Mouse (Mus musculus) CH12F3 (cell line): ENCODE data around the gene Ppid.
"Not testable (repeated sequence)": the region's sequence is repeated elsewhere in the genome, so short reads cannot be mapped to it uniquely, and the experiment has no call there.

Experiments
- in situ Hi-C: fragments of 300-500 bp; cut with MboI; formaldehyde crosslinking; loops from 2 replicates; pipeline ENCODE4 v1.14.3; 2020; ENCODE audit warnings: low sequenced_read_pairs

Gene Ppid

DNA sequence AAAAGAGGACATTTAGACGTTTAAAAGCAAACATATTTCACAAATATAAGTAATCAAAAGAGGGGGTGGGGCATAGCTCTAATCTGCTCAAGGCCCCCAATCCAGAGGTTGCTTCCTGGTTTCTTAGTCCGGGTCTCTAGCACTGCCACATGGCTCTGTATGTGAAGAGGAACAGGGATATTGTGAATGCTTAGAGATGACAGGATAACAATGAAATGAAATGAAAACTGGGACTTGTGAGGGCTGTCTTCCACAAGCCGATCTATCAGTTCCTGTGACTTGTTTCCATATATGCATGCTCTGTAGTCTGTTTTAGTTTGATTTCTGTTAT lies 21.8 kb upstream of the Ppid start:
- in situ Hi-C loops = no loop called here

DNA sequence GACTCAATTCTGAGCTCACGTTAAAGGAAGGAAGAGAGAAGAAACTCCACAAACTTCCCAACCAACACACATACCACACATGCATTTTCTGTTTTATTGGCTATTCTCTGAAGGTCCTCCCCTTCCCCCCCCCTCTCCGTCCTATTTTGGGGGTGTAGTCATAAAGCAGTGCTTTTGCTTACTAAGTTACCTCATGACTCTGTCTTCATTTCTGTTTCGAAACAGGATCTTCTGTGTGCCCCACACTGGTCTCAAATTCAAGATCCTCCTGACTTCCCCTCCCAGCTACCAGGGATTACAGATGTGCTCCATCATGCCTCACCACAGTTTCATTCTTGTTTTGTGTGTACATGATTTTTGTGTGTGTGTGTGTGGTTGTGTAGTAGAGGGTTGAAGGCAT lies 18.7 kb upstream of the Ppid start:
- in situ Hi-C loops = no loop called here

DNA sequence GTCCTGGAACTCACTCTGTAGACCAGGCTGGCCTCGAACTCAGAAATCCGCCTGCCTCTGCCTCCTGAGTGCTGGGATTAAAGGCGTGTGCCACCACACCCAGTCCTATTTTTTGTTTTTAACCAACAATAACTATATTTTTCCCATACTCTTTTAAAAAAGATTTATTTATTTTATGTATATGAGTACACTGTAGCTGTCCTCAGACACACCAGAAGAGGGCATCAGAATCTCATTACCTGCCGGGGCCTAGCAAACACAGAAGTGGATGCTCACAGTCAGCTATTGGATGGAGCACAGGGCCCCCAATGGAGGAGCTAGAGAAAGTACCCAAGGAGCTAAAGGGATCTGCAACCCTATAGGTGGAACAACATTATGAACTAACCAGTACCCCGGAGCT lies 17.8 kb upstream of the Ppid start:
- in situ Hi-C loops = not testable (repeated sequence)

DNA sequence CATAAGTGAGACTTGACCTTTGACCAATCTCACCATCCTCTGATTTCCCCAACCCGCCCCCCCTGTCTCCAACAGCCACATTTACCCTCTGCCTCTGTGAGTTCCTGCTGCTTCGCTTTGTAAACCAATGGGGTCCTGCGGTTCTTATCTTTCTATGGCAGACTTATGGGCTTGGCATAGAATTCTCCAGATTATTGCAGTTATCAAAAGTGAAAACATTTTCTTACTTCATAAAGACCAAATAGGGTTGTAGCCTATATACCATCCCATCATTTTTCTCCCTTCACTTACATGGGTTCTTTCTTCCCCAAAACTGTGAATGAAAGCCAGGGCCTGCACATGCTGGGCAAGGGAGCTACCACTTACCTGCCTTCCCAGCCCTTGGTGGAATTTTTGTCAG lies 16.8 kb upstream of the Ppid start:
- in situ Hi-C loops = no loop called here

DNA sequence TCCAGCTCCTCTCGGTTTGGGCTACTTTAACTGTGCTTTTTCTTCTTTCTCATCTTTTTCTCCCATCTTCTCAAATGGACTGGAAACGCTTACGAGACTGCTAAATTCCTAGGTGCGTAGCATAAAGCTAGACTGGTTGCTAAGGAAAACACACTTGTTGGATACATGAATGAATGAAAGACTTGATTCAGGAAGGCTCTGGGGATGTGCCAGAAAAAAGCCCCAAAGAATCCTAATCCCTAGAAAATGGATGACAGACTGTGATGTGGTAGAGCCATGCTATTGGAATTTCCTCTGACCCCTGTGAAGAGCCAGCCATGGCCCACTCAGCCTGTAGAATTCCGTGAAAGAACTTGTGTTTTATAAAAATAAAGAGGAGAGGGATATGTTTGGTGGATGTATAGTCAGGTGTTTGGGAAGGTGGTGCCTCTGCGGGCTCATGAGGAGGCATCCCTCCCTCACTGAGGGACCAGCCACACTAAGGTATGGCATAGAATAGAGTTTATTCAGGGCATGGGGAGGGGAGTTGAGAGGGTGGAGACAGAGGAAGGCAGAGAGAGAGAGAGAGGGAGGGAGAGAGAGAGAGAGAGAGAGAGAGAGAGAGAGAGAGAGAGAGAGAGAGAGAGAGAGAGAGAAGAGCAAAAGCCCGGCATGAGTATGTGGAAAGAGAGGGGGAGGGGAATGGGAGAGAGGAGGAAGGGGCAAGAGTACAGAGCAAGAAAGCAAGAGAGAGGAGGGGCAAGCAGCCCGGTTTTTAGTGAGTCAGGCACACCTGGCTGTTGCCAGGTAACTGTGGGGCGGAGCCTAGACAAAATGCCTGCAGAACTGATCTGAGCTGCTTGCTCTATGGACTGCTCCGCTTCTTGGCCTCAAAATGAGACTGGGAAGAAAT lies 15.3 kb upstream of the Ppid start:
- in situ Hi-C loops = no loop called here

DNA sequence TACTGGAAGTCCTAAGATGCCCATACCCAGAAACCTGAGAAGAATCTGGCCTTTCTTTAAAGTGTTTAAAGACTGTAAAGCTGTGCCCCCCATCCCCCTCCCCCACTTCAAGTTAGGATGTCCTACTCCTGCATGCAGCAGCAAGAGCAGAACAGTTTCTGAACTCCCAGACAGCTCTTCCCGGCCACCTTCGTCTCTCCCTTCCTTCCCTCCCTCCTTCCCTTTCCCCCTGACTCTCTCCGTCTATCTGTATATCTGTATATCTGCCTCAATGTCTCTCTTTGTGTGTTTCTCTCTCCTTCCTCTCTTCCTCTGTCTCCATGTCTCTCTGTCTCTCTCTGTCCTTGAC lies 14.7 kb upstream of the Ppid start:
- in situ Hi-C loops = no loop called here

DNA sequence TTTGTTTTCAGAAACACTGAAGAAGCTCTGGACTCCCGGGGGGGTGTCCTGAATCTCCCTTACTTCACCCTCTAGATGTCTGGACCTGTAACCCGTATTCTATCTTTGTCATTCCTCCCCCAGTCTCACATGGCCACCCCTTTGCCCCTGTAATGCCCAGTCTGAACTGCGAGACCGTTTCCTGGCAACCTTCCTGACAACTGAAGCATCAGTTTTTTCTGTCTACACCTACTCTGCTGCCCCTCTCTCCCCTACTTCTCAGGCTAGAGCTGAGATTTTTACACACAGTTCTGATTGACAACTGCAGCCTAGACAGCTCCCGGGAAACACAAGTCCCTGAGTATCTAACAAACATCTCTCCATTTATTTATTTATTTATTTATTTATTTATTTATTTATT lies 14.3 kb upstream of the Ppid start:
- in situ Hi-C loops = no loop called here

DNA sequence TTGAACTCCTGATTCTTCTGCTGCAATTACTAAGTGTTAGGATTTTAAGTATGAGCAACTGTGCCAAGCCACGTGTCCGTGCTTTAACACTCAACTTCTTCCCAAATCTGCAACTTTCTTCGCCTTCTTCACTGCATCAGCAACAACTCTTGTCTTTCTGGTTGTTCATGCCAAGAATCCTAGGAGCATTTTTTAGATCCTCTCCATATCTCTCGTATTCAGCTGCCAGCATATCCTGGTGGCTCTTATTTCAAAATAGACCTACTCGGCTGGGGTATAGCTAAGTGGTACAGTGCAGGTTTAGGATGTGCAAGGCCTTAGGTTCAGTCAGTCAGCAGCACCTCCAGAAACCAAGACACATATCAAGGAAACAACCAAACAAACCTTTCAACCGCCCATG lies 13.5 kb upstream of the Ppid start:
- in situ Hi-C loops = no loop called here

DNA sequence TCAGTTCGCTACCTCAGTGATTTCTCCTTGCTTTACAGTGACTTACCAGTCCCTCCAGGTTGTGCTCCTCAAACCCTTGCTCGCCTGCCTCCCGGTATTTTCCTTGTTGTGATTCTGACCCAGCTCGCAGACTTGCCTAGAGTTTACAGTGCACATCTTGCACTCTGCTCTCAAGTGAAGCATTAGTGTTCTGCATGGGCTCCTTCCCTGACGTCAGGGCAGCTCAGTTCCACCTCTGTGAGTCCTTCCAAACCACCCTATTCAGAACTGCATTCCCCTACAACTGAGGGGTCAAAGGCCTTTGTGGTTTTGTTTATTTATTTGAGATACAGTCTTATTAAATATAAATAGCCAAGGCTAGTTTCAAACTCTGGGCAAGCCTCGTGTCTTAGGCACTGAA lies 13.0 kb upstream of the Ppid start:
- in situ Hi-C loops = no loop called here

DNA sequence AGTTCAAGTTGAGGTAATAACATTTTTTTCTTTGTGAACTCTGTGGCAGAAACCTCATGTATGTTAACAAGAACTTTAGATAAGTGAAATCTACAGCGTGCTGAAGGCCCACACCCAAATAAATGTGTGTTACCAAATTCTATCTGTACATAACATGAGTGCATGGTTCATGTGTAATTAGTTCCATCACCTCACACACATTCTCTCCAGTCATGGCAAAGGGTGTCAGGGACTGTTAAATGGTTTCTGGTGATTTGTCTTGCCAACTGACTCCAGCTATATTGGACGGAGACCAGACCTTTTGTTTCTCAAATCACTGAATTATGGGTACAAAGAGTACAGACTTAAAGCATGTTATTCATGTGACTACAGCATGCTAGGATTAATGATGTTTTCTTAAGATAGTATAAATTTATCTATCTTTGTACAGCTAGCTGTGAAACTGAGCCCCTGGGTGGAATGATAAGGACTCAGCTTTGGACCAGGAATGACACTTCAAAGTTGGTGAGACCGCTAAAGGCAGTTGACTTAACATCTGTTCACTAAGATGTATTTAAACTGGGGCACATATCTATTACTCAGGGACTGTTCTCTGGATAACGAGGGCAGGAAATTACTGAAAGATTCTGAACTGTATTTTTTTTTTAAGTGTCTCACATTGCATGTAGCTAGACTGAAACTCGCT lies 11.1 kb upstream of the Ppid start:
- in situ Hi-C loops = loop anchor here (10.0 kb wide), 2 partner anchors 355 to 625 kb away; no protein-coding TSS in a partner anchor

DNA sequence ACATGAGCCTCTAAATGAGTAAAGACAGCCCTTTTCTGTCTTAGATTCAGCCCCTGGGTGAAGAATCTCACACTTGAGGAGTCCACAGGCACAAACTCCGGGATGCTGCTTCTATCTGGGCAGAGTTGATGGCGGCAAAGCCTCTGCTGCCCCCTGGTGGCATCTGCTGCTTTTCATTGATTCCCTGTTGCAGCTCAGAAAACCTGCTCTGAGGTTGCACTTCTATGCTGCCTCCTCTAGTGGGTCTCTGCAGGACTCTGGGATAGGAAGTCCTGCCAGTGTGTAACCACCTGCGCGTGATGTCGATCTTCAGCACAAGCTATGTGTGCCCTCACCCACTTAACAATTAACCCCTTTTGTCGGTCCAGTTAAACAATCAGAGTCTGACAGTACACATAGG lies 4.3 kb upstream of the Ppid start:
- in situ Hi-C loops = loop anchor here (10.0 kb wide), 2 partner anchors 362 to 632 kb away; no protein-coding TSS in a partner anchor

DNA sequence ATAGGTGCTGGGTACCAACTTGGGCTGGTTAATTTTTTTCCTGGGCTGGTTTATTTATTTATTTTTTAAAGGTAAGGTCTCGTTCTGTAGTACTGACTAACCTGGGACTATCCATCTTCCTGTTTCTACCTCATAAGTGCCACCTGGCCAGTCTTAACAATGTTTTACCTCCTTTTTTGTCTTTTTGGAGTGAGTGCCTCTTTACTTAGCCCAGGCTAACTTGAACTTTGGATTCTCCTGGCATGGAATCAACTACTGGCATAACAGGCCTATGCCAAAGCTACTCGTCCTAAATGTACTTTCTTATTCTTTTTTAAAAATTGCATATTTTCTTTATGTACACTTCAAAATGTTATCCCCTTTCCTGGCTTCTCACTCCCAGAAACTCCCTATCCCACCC lies 1.5 kb upstream of the Ppid start:
- in situ Hi-C loops = loop anchor here (10.0 kb wide), 2 partner anchors 365 to 635 kb away; no protein-coding TSS in a partner anchor

DNA sequence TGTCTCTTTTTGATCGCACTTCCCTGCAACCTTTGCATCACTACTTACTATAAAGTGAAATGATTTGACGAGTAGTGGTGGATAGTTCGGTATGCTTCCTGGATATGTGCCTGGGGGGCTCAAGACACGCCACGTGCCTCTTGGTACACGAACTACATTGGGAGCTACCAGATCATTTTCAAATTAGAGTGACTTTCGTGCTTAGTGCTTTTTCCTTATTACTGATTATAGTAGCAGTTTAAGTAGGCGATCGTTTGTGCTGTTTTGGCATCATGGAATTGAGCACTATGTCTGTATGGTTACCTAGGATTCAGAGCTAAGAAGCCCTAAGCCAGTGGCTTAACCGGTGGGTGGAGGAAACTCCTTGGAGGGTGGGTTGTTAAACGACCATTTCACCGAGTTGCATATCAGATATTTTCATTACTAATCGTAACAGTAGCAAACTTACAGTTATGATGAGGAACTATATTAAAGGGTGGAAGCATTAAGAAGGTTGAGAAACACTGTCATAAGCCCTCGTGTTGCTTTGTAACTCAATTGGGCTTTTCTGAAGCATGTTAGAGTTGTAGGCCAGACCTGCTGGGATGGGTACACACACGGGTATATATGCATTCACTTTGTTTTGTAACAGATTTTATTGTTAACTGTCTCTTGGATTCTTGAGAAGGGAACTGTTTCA lies 790 bp downstream of the Ppid start:
- in situ Hi-C loops = no loop called here

DNA sequence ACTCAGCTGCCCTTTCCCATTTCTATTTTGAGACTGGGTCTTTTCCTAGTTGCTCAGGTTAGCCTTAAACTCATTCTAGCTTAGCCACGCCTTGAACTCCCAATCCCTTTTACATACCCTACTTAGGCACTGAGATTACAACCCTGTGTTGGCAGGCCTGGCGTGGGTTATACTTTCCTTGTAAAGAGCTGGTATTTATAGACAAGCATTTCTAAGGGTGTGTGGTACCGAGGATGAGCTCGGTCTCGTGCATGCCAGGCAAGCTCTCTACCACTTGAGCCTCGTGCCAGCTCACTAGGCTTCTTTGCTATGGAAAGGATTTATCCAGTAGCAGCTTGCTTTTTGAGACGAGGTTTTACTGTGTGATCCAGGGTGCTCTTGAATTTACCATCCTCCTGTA lies 4.3 kb downstream of the Ppid start:
- in situ Hi-C loops = no loop called here

DNA sequence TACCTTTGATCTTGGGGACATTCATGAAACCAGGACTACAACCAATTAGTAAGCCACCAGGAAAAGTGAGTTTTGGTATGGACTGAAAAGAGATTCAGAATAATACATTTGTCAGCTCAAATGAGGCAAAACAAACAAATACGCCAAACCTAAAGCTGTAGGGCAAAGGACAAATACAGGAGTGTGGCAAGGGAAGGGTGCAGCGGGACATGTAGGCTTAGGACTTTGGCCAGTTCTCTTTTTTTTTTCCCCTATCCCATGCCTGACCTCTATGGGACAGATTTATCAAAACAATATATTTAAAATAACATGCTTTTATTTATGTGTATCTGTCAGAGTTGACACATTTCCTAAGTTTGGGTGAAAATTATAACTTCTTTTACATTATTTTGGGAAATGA lies 18.7 kb downstream of the Ppid start:
- in situ Hi-C loops = no loop called here

DNA sequence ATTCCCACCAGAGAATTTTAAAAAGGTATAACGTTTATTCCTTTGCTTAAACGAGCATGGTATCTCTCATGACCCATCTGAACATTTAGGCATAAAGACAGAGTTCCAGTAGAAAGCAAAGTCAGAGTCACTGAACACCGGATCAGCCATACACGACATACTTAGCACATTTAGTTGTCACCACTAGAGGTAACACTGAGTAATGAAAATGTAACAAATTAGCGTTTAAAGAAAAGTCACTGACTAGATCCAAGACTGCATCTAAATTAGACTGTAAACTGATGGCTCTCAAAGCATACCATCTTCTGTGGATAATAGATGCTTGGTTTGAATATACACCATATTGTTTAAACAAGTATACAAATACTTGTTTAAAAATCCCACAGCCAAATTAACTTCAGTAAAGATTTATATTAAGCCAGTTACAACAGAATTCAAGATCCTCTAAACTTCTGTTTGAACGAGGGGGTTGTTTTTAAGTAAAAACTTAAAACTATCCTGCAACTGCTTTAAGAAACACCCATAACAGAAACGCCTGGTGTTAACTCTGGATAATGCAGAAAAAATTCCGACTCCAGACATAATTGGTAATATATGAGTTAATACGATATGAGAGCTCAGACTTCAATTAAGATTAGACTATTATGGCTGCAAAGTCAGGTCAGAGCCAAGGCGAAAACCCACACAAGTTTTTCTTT lies 36.5 kb downstream of the Ppid start:
- in situ Hi-C loops = no loop called here

DNA sequence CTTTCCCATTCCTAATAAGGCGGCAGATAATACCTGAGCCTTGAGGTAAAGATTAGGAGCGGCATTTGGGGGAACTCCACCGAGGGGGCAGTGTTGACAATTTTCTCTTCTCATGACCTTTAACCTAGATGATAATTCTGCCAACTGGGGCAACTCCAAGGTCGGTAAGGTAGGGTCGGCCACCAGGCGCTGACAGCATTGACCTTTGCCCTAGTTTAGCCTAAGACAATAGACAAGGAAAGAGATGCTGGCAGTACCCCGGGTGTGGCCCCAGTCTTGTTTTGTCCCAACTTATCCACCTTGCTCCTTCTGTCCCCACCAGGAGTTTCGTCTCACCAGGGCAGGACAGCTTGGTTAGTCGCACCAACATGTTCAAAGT lies 37.0 kb downstream of the Ppid start:
- in situ Hi-C loops = no loop called here

DNA sequence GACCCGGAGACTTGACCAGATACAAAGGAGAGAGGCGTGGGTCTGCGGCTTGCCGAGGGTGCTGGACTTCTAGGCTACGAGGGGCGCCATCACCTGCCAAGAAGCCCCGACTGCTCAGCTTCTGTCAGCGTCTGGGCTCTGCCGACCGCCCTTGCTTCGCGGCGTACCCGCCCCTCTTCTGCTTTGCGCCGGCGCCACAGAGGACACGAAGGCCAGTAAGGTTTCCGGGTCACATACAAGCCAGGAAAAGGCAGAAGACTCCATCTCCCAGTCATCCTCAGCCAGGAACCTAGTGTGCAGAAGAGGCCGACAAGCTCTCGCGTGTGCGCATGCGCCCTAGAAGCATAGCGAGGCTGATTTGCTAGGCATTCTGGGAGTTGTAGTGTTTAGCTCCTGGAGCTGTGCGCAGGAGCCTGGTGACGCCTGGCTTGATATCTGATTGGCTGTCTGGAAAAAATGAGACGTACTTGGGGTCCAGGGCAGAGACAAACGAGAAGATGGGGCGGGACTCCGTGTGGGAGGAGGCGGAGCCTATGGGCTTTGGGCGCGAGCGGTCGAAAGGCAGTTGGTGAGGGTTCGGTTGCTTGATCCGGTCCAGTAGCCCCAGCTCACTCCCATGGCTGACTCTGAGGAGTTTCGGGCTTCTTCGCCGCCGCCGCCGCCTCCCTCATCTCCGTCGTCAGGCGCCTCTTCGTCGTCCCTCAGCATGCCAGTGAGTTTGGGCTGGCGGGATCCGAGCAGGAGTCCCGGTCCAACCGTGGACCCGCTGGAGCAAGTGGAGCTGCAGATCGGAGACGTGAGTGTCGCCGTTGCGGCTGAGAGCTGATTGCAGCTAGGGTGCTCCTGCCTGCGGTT lies 37.6 kb downstream of the Ppid start, which contains the start of gene 4930579G24Rik:
Gene 4930579G24Rik, plus strand, starts transcription at position 519 of the 855 bp plus-strand sequence.
- in situ Hi-C loops = no loop called here

DNA sequence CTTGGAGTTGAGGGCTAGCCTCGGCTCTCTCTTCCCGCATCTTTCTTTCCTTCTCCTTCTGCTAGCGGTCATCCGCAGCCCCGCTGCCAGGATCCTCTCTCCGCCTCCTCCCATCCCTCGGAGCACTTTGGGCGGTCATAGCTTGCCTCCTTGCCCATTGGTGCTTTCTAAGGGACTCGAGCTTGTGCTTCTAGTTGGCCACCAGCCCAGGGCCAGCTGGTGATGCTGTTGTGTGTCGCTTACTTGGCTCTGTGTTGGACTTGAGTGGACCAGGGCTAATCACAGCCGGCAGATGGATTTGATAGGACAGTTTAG lies 38.2 kb downstream of the Ppid start, which contains the start of gene Etfdh:
Gene Etfdh, minus strand, starts transcription at position 85 of the 315 bp plus-strand sequence.
- in situ Hi-C loops = no loop called here

DNA sequence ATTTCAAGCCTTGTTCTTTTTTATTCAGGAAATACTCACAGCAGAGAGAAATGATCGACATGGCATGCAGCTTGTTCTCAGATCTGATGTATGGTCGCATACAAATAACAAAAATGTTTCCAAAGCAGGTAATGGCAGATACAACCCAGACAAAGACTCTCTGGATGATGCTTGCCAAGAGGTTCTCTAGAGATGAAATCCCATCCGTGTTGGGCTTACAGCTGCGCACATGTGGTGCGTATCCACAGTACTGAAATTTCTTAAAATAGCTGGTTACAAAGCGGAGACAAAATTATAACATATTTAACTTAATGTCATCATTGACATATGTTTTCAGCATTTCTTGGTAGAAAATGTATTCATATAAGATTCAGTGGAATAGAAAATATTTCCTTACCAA lies 61.0 kb downstream of the Ppid start:
- in situ Hi-C loops = no loop called here
